Mouse (Mus musculus) heart, postnatal 25 days (tissue): ENCODE results near the gene Itpr1. TPM values are rescaled to one million over a fixed set of nuclear protein-coding genes. Genes with fewer than 3 reads are reported as not detected.

Source experiments
- DNase-seq: peaks from one replicate; pipeline ENCODE4 v3.0.0; 2022; ENCODE audit warnings: low spot score
- intact Hi-C: fragments of 180-260 bp; cut with DNase I; formaldehyde crosslinking; loops from one replicate; pipeline ENCODE4 v1.15.1; 2025
- total RNA-seq, 2 experiments: library from RNA; stranded (reverse); gene quantifications; 2 replicates each; pipeline ENCODE4 v1.2.3; 2021

Gene Itpr1
- total RNA-seq, 2 experiments from 2014 or later = 44.1 to 44.2 TPM

DNA sequence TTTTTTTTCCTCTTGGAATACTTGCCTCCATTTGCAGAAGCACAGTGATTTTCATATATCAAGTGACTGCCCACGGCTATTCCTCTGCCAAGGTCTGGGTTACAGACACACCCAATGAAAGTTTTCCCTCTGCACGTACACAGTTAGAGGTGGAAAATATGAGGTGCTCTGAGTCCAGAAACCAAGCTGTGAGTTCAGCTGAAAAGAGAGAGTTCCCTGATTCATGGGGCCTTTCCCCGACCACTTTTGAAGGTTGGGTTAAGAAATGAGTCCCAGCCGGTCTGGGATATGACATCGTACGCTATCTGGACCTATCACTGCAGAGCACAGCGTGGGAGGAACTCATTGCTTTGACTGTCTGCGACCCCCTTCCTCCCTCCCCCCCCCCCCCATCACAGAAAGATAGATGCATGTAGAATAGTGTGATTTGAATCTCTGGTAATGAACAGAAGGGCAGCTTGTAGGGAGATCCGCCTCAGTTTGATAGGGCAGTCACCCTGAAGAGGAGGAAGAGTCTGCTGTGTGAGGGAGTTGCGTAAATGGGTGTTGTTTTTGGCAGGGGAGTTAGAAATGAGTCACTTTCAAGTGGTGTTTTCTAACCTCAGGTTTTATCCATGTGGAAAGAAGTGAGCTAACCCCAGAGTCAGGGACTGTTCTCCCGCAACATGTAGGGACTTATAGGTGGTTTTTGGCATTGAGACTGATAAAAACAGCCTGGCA, 235.3 kb downstream of the Itpr1 start:
- intact Hi-C loops = no loop called here
- peak; percentile 38 for DNase-seq

DNA sequence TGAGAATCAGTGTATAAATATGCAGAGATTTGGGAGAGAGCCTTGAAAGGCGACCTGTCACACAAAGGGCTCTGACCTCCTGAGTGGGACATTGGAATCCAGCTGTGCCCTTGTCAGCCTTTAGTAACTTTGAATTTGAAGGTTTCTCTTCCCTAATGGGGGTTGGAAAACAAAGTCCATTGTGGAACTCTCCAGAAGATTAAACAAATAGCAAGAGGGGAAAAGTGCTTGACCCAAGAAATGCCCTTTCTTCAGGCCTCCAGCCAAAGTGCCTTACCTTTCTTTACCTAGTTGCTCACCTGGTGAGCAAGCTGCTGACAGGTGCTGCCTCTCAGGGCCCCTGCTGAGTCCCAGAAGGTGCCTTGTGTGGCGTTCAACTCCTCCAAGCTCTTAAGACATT, 236.0 kb downstream of the Itpr1 start:
- DNase-seq = no peak
- intact Hi-C loops = no loop called here

DNA sequence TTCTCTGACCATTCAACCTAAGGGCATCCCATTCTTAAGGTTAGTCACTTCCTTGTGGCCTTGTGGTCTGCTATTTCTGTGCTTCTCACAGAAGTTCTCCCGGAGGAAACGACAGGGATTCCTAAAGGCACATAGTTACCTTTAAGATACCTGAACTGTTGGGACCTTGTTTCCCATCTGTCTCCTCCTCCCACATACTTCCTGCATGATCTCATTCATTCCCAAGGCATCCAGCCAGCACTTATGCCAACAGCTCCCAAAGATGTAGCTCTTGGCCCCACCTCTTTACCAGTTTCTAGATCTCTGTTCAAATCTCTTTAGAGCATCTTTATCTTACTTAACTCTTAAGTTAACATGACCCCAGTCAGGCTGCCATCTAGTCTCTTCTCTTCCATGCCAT, 238.6 kb downstream of the Itpr1 start:
- intact Hi-C loops = no loop called here
- DNase-seq = no peak

DNA sequence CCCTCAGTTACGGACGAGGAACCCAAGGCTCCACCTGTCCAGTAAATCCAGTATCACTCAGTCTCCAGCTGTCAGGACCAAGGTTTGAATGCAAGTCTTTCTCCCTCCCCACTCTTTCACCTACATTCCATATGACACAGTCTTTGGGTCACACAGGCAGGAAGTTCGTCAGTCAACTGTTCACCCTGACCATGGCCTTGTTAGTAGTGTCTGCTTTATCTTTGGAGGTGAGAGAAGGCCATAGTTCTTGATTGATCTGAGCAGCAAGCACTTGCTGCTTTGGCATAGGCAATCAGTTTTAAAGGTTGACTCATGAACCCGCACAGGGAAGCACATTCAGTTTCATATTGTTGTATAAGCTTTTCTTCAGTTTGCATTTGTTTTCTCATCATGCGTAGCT, 240.7 kb downstream of the Itpr1 start:
- DNase-seq = no peak
- intact Hi-C loops = no loop called here

DNA sequence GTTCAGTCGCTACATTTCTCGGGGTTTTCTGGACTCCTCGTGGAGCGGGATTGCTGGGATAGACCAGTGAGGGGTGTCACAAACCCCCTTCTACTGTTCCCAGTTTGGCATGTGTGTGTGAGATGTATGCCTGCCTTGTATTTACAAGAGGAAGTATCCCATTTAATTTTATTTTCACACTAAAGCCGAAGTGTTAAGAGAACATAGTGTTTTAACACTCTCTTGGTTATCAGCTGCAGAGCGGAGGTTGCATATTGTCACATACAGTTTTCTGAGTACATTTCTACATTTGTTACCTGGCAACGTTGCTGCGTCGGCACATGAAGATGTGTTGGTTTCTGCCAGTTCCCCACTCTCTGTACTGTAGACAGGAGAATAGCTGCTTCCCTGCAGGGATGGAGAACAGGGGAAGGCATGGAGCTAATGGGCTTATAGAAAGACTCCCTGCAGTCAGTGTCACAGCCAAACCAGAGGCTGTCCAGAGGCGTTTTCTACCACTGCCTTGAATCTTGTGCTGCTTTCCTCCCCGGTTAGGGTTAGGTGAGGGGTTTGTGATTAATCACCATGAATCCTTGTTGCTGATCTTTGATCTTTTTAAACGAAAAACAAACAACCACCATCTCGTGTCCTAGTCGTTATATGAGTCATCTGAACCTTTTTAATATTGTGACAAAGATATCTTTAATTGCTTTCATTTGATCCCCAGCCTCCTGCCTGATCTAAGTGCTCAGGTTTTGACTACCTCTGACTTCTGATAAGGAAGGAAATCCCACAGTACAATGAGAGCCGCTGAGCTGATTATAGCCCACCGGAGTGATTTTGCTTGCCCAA, 241.4 kb downstream of the Itpr1 start:
- intact Hi-C loops = no loop called here
- no peak for DNase-seq

DNA sequence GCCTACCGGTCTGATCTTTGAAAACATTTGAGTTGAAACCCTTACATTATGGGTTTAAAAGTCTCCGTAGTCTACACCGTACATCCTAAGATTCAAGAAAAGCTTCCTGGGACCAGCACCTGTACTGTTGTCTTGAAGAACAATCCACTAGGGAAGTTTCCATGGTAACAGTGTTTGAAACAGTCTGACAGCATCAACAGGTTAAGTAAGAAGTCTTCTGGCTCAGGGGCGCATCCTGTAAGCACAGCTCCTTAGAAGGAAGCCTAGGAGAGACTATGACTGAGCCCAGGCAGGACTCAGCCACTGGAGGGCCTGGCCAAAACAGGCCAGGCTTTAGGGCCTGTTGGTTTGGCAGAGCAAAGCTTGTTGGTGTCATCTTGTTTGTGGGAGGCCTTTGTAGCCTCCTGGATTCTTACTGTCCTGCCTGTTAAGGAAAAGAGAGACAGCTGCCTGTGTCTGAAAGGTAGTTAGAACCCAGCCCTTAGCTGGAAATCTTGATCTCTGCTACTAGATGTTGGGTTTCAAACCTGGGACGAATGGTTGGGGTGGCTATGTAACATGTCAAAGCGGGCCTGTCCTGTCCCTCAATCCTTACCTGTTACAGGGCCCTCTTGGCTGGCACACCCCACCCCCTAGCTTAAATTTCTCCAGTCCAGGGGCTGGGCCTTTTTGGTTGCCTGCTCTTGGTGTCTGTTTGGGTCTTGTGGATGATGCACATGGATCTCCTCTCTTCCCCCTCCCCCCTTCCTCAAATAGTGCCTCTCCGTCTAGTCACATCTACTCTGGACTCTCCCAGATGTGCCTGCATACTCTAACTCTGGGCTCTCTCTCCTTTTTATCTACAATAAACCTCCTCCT, 242.3 kb downstream of the Itpr1 start:
- intact Hi-C loops = loop anchor here (5.0 kb wide), 1 partner anchor 77 kb away; no protein-coding TSS in a partner anchor
- DNase-seq = no peak

DNA sequence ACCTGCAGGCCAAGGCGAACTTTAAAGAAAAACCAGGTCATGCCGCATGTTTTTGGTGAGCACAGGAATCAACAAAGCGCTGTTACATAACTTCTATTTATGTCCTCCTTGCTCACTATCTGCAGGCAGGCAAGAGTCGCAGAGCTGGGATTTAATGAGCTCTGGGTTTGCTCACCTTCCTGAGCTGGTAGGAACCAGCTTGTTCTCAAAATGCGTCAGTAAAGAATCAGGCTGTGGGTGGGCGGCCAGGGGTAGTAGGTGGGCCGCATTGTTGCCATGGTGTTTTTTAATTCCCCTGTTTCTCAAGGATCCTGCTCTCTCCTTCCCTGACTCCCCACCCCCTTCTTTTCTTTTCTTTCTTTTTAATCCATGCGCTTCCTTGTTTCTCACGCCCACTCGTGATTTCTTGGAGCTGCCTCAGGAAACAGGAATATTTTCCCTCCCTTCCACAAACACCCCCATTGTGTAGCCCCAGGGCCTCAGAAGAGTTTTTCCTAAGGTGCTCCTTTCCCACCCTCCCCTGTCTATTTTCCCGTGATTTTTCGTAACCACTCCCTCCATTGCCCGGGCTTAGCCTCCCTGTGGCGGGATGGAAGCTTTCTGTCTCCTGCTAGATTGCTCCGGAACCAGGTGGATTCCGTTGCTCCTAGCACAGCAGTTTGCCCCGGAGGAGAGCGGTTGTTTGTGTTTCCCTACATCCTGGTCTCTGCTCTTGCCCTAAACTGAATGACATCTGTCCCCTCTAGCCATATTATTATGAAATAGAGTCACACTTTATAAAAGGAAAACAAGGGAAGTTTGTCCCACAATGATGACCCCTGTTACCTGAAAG, 243.6 kb downstream of the Itpr1 start:
- intact Hi-C loops = loop anchor here (5.0 kb wide), 1 partner anchor 76 kb away; no protein-coding TSS in a partner anchor
- DNase-seq = peak; percentile 36

DNA sequence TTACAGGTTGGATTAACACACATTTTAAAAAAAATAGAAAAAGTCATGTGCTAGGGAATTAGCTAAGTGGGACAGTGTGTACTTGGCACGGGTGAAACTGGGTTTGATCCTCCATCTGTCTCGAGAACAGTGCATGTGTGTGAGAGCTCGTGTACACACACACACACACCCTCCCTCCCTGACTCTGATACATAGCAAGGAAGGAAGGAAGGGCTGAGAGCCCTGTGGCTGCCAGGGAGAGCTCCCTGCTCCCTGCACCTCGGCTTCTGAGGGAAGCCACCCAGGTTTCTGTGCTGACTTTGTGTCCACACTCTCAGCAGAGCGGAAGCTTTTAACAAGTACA, 244.1 kb downstream of the Itpr1 start:
- DNase-seq = peak; percentile 33
- intact Hi-C loops = loop anchor here (5.0 kb wide), 1 partner anchor 75 kb away; no protein-coding TSS in a partner anchor

DNA sequence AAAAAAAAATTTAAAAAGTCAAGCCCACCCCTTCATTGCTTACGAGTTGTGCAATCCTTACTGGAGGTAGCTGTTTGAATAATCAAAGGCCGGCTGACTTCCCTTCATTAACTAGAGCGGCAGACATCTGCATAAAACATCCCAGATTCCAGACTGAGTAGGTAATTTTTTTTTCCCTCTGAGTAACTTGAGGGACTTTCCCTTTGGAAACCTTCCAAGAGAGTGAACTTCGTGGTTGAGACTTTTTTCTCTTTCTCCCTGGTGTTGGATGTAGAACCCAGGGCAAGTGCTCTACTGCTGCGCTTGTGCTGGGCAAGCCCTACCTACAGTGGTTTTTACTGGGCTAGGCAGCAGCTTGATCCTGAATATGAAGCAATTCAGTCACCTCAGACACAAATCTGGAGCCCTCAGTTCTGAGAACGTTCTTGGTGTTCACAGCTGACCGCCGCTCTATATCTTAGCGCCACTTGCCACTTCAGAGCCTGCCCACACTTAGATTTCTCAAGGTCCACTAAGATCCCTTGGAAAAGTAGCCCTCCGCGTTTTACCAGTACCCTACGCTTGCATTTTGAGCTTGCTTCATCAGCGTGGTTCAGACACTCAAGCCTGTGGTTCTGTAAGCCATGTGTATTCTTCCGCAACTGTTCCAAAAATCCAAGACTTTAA, 244.8 kb downstream of the Itpr1 start:
- no peak for DNase-seq
- intact Hi-C loops = loop anchor here (5.0 kb wide), 1 partner anchor 75 kb away; no protein-coding TSS in a partner anchor

DNA sequence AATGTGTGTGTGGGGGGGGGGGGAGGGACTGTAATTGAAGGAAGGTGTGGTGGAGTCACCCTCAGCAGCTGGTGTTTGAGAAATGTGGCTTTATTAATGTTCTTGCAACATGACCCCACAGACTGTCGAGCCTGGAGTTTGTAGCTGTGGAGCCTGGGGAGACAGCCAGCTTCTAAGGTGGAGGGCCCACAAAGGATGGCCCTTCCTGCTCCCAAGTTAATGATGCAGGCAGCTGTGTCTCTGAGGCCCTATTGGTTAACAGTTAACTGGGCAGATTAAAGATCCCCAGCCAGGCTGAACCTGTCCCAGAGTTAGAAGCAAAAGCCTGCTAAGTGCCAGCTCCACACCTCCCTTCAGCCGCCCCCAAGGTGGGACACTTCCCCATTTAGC, 245.3 kb downstream of the Itpr1 start:
- DNase-seq = peak; percentile 26
- intact Hi-C loops = loop anchor here (5.0 kb wide), 1 partner anchor 74 kb away; no protein-coding TSS in a partner anchor

DNA sequence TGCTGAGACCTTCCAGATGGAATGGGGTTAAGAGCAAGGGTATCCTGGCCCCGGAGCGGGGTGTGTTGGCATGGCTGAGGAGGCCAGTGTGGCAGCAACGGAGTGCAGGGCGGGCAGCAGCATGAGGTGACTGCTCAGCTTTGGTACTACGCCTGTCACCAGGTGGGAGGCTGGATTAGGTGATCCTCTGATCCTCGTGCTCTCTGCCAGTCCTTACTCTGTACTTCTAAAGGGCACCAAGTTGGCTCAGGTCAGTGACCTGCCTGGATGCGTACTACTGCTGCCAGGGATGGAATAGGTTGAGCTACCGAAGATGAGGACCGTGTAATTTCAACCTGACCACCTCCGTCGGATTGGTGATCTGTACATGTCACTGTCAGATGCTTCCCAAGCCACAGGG, 245.9 kb downstream of the Itpr1 start:
- no peak for DNase-seq
- intact Hi-C loops = loop anchor here (5.0 kb wide), 1 partner anchor 73 kb away; no protein-coding TSS in a partner anchor

DNA sequence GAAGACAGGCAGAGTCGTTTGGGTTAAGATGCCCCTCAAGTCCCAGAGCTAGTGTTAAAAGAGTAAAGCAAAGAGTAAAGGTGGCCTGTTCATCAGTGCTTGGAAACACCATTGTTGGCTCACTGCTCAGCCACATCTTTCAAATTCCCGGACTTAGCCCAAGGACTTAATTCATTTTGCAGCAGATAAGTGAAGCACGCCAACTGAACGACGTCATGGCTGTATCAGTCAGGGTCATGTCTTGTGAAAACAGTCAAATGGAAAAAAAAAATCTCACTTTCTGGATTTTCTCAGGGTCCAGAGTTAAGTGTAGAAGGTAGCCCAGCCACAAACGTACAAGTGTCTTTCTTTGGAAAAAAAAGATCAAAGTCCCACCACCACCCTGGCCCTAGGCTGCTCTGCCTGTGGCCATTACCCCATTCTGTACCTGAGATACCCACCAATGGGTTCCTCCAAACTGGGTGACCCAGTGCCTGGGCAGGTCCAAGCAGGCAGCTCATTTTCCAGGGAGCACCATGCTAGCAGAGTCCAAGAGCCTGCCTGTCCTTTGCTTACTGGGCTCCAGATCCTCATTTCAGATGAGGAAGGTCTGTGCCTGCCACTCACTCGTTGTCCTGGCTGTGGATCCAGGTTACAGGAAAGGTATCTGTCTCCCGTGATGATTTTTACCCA, 251.5 kb downstream of the Itpr1 start:
- peak; percentile 17 for DNase-seq
- intact Hi-C loops = no loop called here

DNA sequence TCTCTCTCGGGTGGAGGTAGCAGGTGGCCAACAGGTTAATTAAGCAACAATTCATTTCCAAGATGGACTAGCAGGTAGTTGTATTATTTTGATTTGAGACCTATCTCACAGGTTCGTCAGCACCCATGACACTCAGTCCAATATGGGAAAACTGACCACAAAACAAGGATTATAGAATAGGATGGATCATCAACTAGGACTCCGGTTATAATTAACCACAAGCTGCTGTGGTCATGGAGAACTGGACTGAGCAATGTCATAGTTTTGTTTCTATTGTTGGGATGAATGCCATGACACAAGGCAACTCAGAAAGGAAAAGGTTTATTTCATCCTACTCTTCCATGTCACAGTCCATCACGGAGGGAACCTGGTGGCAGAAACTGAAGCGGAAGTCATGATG, 252.3 kb downstream of the Itpr1 start:
- intact Hi-C loops = loop anchor here (5.0 kb wide), 1 partner anchor 38 kb away; no protein-coding TSS in a partner anchor
- no peak for DNase-seq

DNA sequence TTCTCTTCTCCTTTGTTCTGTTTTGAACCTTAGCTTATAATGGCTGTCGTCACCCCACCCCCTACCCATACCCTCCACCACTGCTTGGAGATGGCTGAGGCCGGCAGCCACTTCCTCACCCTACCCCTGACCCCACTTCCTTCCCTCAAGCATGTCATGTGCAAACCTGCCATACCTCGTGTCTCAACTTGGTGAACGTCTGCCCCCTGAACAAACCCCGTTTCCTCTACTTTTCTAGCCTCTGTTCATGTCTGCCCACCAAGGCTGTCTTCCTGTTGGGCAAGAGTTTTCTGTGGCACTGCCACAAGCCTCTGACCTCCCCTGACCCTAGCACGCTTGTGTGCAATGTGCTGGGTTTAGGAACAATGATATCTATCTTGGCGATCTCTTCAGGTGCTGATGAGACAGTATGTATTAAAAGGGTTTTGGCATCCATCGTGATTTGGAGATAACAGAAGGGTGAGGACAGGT, 253.2 kb downstream of the Itpr1 start:
- DNase-seq = no peak
- intact Hi-C loops = loop anchor here (5.0 kb wide), 1 partner anchor 39 kb away; no protein-coding TSS in a partner anchor

DNA sequence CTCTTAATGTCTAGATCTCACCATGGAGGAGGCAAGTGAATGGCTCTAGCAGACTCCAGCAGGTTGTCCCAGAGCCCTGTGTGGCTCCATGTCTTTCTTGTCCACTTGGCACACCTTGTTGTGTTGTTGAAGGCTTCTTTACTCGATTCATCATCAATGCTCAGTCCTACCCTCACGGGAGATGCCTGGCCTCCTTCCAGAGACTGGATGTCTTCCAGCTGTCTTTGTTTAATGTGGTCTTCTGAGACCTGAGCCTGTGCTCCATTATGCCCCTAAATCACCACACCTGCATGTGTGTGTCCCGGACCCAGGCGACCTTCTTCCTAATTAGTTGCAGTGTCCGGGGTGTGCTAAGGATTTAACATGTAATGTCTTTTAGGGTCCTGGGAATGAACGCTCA, 254.7 kb downstream of the Itpr1 start:
- intact Hi-C loops = loop anchor here (5.0 kb wide), 1 partner anchor 40 kb away; no protein-coding TSS in a partner anchor
- no peak for DNase-seq

DNA sequence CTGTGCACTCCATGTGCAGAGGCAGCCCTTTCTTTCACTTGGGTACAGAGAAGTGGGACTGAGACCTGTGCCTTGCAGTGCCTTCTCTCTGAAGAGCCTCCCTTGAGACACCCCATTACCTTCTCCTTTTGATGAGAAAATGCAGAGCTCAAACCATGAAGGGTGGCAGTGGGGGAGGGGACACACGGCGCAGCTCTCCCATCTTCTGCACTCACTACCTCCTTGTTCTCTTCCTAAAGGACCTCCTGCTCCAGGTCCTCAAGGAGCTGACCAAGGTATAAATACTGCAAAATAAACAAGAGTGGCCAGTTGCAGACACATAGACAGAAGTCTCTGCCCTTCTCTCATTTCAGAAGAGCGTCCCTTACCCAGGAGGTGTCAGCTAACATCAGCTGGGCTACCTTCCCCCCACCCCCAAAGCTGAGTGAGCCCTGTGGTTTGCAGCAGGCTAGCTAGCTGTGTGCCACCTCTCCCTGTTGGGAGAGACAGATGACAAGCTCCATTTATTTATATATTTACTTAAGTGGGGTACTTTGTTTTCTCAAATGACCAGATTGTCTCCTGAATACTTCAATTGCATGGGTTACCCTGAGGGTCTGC, 255.4 kb downstream of the Itpr1 start:
- DNase-seq = no peak
- intact Hi-C loops = loop anchor here (5.0 kb wide), 1 partner anchor 41 kb away; no protein-coding TSS in a partner anchor

DNA sequence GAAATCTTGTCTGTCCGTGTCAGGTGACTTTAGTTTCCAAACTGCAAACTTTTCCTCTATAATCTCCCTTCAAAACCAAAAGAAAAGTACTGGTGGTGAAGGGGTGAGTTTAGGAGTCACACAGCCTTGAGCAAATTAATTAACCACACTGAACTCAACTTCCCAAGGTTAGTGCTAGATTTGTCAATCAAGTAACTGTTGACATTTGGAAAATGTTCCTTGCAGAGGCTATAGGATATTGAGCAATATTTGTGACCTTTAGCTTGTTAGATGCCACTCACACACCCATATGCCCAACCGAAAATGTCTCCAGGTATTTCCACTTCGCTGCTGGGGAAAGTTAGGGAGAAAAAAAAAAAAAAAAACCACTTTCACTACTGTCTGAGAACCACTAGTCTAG, 259.0 kb downstream of the Itpr1 start:
- intact Hi-C loops = no loop called here
- no peak for DNase-seq

DNA sequence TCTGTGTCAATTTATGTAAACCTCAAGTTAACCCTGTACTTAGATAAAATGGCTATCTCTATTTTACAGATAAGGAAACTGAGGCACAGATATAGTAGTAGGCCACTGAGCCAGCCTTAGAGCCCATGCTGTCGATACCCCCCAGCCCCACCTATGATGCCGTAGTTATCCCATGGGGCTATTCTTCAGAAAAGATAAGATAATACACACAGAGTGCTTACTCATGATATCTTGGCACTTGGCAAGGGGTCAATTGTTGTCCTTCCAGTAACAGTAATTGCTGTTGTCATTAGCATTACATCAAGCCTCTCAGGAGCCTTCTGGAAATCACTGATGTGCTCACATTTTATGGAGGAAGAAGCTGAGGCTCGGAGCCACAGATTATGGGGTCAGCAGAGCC, 259.9 kb downstream of the Itpr1 start:
- intact Hi-C loops = no loop called here

More for the DNA sequence above, 259.9 kb downstream of the Itpr1 start:
- no peak for DNase-seq
